Comparison of ENCODE assay signal across 20 mouse cellular contexts in genomic region chr3:85163396-85163795, GRCm38 (mm10).
"Had no signal": no experiment of that assay in that cellular context is flagged by ENCODE, and none has a peak within 500 bp of the region (broad histone marks: within the 10 kb centered on the region; RNA-seq: fewer than 3 reads in every experiment).

No protein-coding gene starts in this region.

- H3K4me2 ChIP-seq: limb, embryonic 13.5 days; liver, embryonic 12.5 days; liver, embryonic 15.5 days; lung, embryonic 15.5 days; midbrain, embryonic 11.5 days had no signal

- H3K9ac ChIP-seq: limb, embryonic 13.5 days; liver, embryonic 12.5 days; liver, embryonic 15.5 days; lung, embryonic 15.5 days had no signal

- DNase-seq: kidney, adult 9 months; kidney, postnatal 25 days; layer of hippocampus, adult 9-11 months; liver; lung, adult 18-20 months; lung, postnatal 10 days; lung, postnatal 4 days; midbrain, embryonic 14.5 days; right cerebral cortex, postnatal 4 days; thymus, adult 2 months; thymus, postnatal 14 days; thymus, postnatal 4 days had no signal

- H3K4me1 ChIP-seq: limb, embryonic 10.5 days; limb, embryonic 13.5 days; liver, embryonic 12.5 days; liver, embryonic 15.5 days; lung, embryonic 15.5 days had no signal

- H3K27me3 ChIP-seq: liver, embryonic 12.5 days; liver, embryonic 15.5 days; lung, embryonic 15.5 days had no signal

- H3K36me3 ChIP-seq: limb, embryonic 10.5 days; limb, embryonic 13.5 days; liver, embryonic 12.5 days; liver, embryonic 15.5 days; lung, embryonic 15.5 days had no signal

- ATAC-seq: liver, embryonic 12.5 days had no signal

- H3K27ac ChIP-seq: layer of hippocampus, adult 2 months; limb, embryonic 10.5 days; limb, embryonic 13.5 days; liver, embryonic 12.5 days; liver, embryonic 15.5 days; lung, embryonic 15.5 days; stomach, postnatal 0 days had no signal

- H3K4me3 ChIP-seq: layer of hippocampus, adult 2 months; limb, embryonic 10.5 days; limb, embryonic 13.5 days; liver, embryonic 12.5 days; liver, embryonic 15.5 days; lung, embryonic 15.5 days had no signal

- H3K9me3 ChIP-seq: limb, embryonic 10.5 days; limb, embryonic 13.5 days; liver, embryonic 12.5 days; liver, embryonic 15.5 days; lung, embryonic 15.5 days had no signal
